Mouse (Mus musculus) heart, embryonic 16.5 days (tissue): ENCODE results near the gene Spag7. TPM values are rescaled to one million over a fixed set of nuclear protein-coding genes. Genes with fewer than 3 reads are reported as not detected.
A peak's percentile ranks its signal among the peaks of the same experiment; 100 is the strongest.

ENCODE experiments used
- ATAC-seq: fragments of 200-750 bp; cut with Nextera tagmentation; replicated peaks from 2 replicates; pipeline ENCODE4 v1.8.0; 2017; ENCODE audit warnings: moderate number of reproducible peaks; ENCODE audit not compliant: insufficient read depth, low FRiP score; ENCODE audit errors: extremely low read depth
- H3K27ac ChIP-seq: fragments of 300-500 bp; sonication (generic); 2 replicates; pipeline ENCODE4 v1.5.1; 2014; ENCODE audit warnings: mild to moderate bottlenecking, low read length, control low read depth, moderate library complexity
- H3K27me3 ChIP-seq: fragments of 300-500 bp; sonication (generic); 2 replicates; pipeline ENCODE4 v1.6.1; 2014; ENCODE audit warnings: low read length, mixed read lengths; ENCODE audit not compliant: control insufficient read depth, insufficient read depth
- H3K36me3 ChIP-seq: fragments of 300-500 bp; sonication (generic); 2 replicates; pipeline ENCODE4 v1.6.1; 2014; ENCODE audit not compliant: control insufficient read depth, insufficient read depth
- H3K4me1 ChIP-seq: fragments of 300-500 bp; sonication (generic); 2 replicates; pipeline ENCODE4 v1.6.1; 2014; ENCODE audit warnings: low read length, mixed read lengths; ENCODE audit not compliant: control insufficient read depth, insufficient read depth
- H3K4me2 ChIP-seq: fragments of 300-500 bp; sonication (generic); 2 replicates; pipeline ENCODE4 v1.6.1; 2014; ENCODE audit warnings: low read depth, mild to moderate bottlenecking, control low read depth, low read length
- H3K4me3 ChIP-seq: fragments of 300-500 bp; sonication (generic); 2 replicates; pipeline ENCODE4 v1.5.1; 2014; ENCODE audit warnings: mild to moderate bottlenecking, control low read depth, low read length
- H3K9ac ChIP-seq: fragments of 300-500 bp; sonication (generic); 2 replicates; pipeline ENCODE4 v1.6.1; 2014; ENCODE audit warnings: low read length, control low read depth
- H3K9me3 ChIP-seq: fragments of 300-500 bp; sonication (generic); replicated peaks from 2 replicates; pipeline ENCODE4 v1.6.1; 2016; ENCODE audit warnings: low read length; ENCODE audit not compliant: control insufficient read depth
- WGBS: fragments of 180-500 bp; shearing (Covaris S2); extraction: QIAGEN DNeasy Blood & Tissue Kit; methylation state at CpG from one replicate; pipeline ENCODE4 v1.1.7; 2014; 5-methylcytosine and 5-hydroxymethylcytosine counted together
- polyA plus RNA-seq: library from polyadenylated mRNA; unstranded; fragments of >200 nt; fragmentation: Nextera tagmentation; extraction: Ambion mirVana; gene quantifications from 2 replicates; pipeline ENCODE4 v1.2.1, GENCODE M21; 2015

The Spag7 gene
- polyA plus RNA-seq, 1 experiment from 2014 or later = 186 TPM

- peaks cover 41% of the 10 kb centered on the region for H3K4me1 ChIP-seq
- H3K27me3 ChIP-seq = no peaks in the 10 kb centered on the region
- H3K9me3 ChIP-seq = no peaks in the 10 kb centered on the region
- H3K4me3 ChIP-seq = no peak overlapping the region; the same call in 1 of the 2 replicates
- peaks cover 40% of the 10 kb centered on the region for H3K36me3 ChIP-seq
- H3K9ac ChIP-seq = no peak overlapping the region
- peak overlapping the region; percentile 92 for H3K4me2 ChIP-seq
- ATAC-seq = no peak
- peak overlapping the region; percentile 35; the same call in 1 of the 2 replicates for H3K27ac ChIP-seq
- WGBS = 49% methylated on average over 2 of the region's 2 CpGs
Observed at GRCm38 (mm10) chr11:70651391-70651790, 17.8 kb downstream of the Spag7 start.

GRCm38 (mm10) chr11:70650322-70651175 lies 18.7 kb downstream of the Spag7 start:
- Histone ChIP-seq H3K9me3 (no peaks in the 10 kb centered on the region), H3K4me3 (no peak overlapping the region), H3K27ac (peak overlapping the region; percentile 35; the same call in 1 of the 2 replicates), H3K4me1 (peaks cover 48% of the 10 kb centered on the region), H3K9ac (no peak overlapping the region), H3K4me2 (no peak overlapping the region), H3K27me3 (no peaks in the 10 kb centered on the region), H3K36me3 (peaks cover 40% of the 10 kb centered on the region)
- WGBS = 65% methylated on average over 12 of the region's 12 CpGs
- ATAC-seq = no peak

GRCm38 (mm10) chr11:70649185-70649734 lies 20.0 kb downstream of the Spag7 start:
- Histone ChIP-seq H3K4me3 (no peak overlapping the region), H3K4me2 (no peak overlapping the region), H3K9me3 (no peaks in the 10 kb centered on the region), H3K9ac (no peak overlapping the region), H3K36me3 (peaks cover 52% of the 10 kb centered on the region), H3K27me3 (no peaks in the 10 kb centered on the region), H3K27ac (no peak overlapping the region), H3K4me1 (peaks cover 54% of the 10 kb centered on the region)
- no peak for ATAC-seq
- WGBS = 87% methylated on average over 8 of the region's 8 CpGs

- Histone ChIP-seq H3K4me2 (peak overlapping the region; percentile 63), H3K4me1 (peaks cover 54% of the 10 kb centered on the region), H3K27me3 (no peaks in the 10 kb centered on the region), H3K36me3 (peaks cover 56% of the 10 kb centered on the region), H3K27ac (peak overlapping the region; percentile 29; the same call in 1 of the 2 replicates), H3K9ac (peak overlapping the region; percentile 88), H3K9me3 (no peaks in the 10 kb centered on the region), H3K4me3 (peak overlapping the region; percentile 77)
- WGBS = 63% methylated on average over 4 of the region's 4 CpGs
- ATAC-seq = no peak
Observed at GRCm38 (mm10) chr11:70648512-70648911, 20.7 kb downstream of the Spag7 start.

GRCm38 (mm10) chr11:70647716-70648420 lies 21.3 kb downstream of the Spag7 start:
- Histone ChIP-seq H3K27me3 (no peaks in the 10 kb centered on the region), H3K9ac (peak overlapping the region; percentile 88), H3K4me3 (peak overlapping the region; percentile 77), H3K4me1 (peaks cover 51% of the 10 kb centered on the region), H3K27ac (peak overlapping the region; percentile 97), H3K36me3 (peaks cover 59% of the 10 kb centered on the region), H3K9me3 (no peaks in the 10 kb centered on the region), H3K4me2 (peak overlapping the region; percentile 63)
- 3% methylated on average over 28 of the region's 28 CpGs for WGBS
- no peak for ATAC-seq

GRCm38 (mm10) chr11:70646691-70647650 lies 22.2 kb downstream of the Spag7 start, which contains the start of the genes Rnf167 and Slc25a11:
Gene Rnf167, plus strand, starts transcription at chr11:70647235.
Gene Slc25a11, minus strand, starts transcription at chr11:70647479.
- peak; percentile 91 for ATAC-seq
- Histone ChIP-seq H3K4me2 (peak within 1 kb of the TSS; percentile 89), H3K4me1 (peaks cover 42% of the 10 kb centered on the region), H3K27me3 (no peaks in the 10 kb centered on the region), H3K27ac (peak within 1 kb of the TSS; percentile 97), H3K36me3 (peaks cover 50% of the 10 kb centered on the region), H3K9ac (peak within 1 kb of the TSS; percentile 88), H3K9me3 (no peaks in the 10 kb centered on the region), H3K4me3 (peak within 1 kb of the TSS; percentile 77)
- under 1% methylated on average over 63 of the region's 63 CpGs for WGBS

- no peaks in the 10 kb centered on the region for H3K27me3 ChIP-seq
Observed at GRCm38 (mm10) chr11:70646259-70646555, 23.0 kb downstream of the Spag7 start.

More at GRCm38 (mm10) chr11:70646259-70646555, 23.0 kb downstream of the Spag7 start:
- Histone ChIP-seq H3K9me3 (no peaks in the 10 kb centered on the region), H3K4me2 (peak overlapping the region; percentile 89), H3K4me1 (peaks cover 35% of the 10 kb centered on the region), H3K9ac (peak overlapping the region; percentile 85), H3K27ac (peak overlapping the region; percentile 96), H3K36me3 (peaks cover 44% of the 10 kb centered on the region), H3K4me3 (peak overlapping the region; percentile 68)
- 23% methylated on average over 3 of the region's 3 CpGs for WGBS
- no peak for ATAC-seq
